Mouse (Mus musculus): ENCODE data around the gene Hyal1. TPM values are rescaled to one million over a fixed set of nuclear protein-coding genes. Genes with fewer than 3 reads are reported as not detected.

Hyal1 gene
- polyA plus RNA-seq, 1 experiment from 2014 or later: 7.2 TPM

DNA sequence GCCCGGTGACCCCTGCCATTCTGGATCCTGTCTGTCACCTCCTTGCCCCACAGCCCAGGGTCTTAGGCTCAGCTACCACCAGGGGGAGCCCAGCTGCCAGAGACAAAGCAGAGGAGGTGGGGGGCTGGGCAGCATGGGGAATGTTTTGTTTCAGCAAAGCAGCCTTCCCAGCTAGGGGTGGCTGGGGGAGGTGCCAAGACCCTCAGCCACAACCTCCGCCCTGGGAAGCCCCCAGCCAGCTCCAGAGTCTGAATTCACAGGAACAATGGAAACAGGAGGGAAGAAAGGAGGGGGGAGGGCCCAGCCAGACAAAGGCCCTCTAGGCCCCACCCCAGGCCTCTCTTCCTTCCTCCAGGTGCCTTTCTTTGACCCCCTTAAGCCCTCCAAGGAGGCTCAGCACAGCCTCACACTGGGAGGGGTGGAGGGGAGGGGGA is 50.1 kb downstream of the Hyal1 start:
- H3K27me3 ChIP-seq (replicated peaks; ENCODE audit: control insufficient read depth, insufficient read depth, low read length): no peaks in the 10 kb centered on the region
- H3K36me3 ChIP-seq (ENCODE audit: control insufficient read depth, insufficient read depth): no peaks in the 10 kb centered on the region
- H3K9me3 ChIP-seq (ENCODE audit: control insufficient read depth, low read length): no peaks in the 10 kb centered on the region
- peak overlapping the region; percentile 14; the same call in 1 of the 2 replicates for H3K4me3 ChIP-seq (replicated peaks; ENCODE audit: low read length)
- WGBS: 0% methylated on average over 2 of the region's 2 CpGs
- peak overlapping the region; percentile 56 for H3K9ac ChIP-seq (replicated peaks; ENCODE audit: low read depth, low read length)
- H3K4me1 ChIP-seq (replicated peaks; ENCODE audit: control insufficient read depth, insufficient read depth, low read length): peaks cover 62% of the 10 kb centered on the region
- H3K27ac ChIP-seq (ENCODE audit: low read length): peak overlapping the region; percentile 92
- peak; percentile 73 for ATAC-seq
- peak overlapping the region; percentile 25 for H3K4me2 ChIP-seq (ENCODE audit: low read length)

DNA sequence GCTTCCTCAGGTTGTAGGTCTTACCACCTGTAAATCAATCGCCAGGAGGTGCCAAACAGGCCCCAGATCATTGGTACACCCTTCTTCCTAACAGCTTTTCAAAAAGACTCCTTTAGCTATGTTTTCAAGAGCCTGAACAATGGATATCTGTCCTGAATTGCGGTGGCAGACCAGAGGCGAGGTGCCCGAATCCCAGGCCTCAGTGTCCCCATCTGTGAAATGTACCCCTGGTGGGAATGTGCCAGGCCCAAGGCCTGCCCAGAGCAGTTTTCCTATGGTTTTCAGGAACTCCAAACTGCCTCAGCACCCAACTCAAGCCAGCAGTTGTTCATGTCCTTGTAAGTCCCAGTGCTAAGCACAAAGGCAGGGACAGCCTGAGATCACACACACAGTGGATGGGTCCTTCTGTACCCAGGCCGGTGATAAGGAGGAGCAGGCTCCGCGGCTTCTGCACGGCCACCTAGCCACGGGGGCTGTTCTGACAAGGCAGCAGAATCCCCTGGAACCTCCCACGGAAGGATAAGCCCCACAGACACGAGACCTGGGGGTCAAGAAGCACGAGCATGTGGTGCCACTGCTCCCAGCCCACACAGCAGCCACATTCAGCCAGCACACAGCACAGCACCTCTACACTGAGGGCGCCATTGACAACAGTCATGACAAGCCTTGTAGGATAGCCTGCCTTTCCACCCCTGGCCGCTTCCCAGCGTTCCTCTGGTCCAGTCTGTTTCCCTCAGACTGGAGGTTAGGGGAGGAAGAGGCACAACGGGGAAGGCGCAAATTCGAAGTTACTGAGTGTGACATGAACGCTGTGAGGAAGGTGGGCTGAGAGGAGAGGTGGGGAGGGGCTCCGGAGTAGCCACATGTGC is 50.9 kb downstream of the Hyal1 start:
- Histone ChIP-seq H3K4me2 (ENCODE audit: low read length) (peak overlapping the region; percentile 25), H3K27me3 (replicated peaks; ENCODE audit: control insufficient read depth, insufficient read depth, low read length) (no peaks in the 10 kb centered on the region), H3K4me3 (replicated peaks; ENCODE audit: low read length) (no peak overlapping the region), H3K9me3 (ENCODE audit: control insufficient read depth, low read length) (no peaks in the 10 kb centered on the region), H3K27ac (ENCODE audit: low read length) (peak overlapping the region; percentile 92), H3K36me3 (ENCODE audit: control insufficient read depth, insufficient read depth) (no peaks in the 10 kb centered on the region), H3K4me1 (replicated peaks; ENCODE audit: control insufficient read depth, insufficient read depth, low read length) (peaks cover 70% of the 10 kb centered on the region), H3K9ac (replicated peaks; ENCODE audit: low read depth, low read length) (peak overlapping the region; percentile 56)
- ATAC-seq: no peak
- WGBS: 12% methylated on average over 20 of the region's 20 CpGs

DNA sequence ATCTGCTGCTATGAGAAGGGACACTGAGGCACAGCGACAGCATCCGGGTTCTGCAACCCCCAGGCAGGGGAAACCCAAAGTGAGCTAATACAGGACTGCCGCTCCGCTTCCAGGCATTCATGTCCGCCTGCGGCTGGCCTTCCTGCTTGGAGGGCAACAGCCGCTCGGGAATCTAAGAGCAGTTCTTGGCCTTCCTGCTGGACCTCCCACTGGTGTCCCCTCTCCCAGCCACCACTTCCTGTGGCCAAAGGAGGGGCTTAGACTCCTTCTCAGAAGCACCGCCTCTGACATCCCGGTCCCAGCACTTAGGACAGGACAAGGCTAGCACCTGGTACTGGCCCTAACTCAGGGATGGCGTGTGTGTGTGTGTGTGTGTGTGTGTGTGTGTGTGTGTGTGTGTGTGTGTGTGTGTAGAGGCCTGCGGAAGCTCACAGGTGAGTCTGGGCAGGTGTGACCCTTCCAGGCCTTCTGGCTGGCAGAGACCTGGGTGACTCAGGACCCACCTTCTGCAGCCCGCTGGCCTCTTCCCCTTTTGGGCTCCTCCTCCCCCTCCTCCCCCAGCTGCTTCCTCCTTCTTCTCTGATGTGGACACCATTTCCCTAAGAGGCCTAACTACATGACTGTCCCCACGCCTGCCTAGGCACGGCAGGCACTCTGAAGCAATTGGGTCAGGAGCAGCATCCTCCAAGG is 52.1 kb downstream of the Hyal1 start:
- H3K4me1 ChIP-seq (replicated peaks; ENCODE audit: control insufficient read depth, insufficient read depth, low read length): peaks cover 76% of the 10 kb centered on the region
- no peaks in the 10 kb centered on the region for H3K36me3 ChIP-seq (ENCODE audit: control insufficient read depth, insufficient read depth)
- peak overlapping the region; percentile 92 for H3K27ac ChIP-seq (ENCODE audit: low read length)
- no peak for ATAC-seq
- H3K4me2 ChIP-seq (ENCODE audit: low read length): 0 out of 2 replicates have a peak overlapping the region, but pooled peaks have one; percentile 2
- H3K9me3 ChIP-seq (ENCODE audit: control insufficient read depth, low read length): no peaks in the 10 kb centered on the region
- H3K9ac ChIP-seq (replicated peaks; ENCODE audit: low read depth, low read length): peak overlapping the region; percentile 20
- H3K27me3 ChIP-seq (replicated peaks; ENCODE audit: control insufficient read depth, insufficient read depth, low read length): no peaks in the 10 kb centered on the region
- no peak overlapping the region for H3K4me3 ChIP-seq (replicated peaks; ENCODE audit: low read length)
- 34% methylated on average over 14 of the region's 15 CpGs for WGBS

DNA sequence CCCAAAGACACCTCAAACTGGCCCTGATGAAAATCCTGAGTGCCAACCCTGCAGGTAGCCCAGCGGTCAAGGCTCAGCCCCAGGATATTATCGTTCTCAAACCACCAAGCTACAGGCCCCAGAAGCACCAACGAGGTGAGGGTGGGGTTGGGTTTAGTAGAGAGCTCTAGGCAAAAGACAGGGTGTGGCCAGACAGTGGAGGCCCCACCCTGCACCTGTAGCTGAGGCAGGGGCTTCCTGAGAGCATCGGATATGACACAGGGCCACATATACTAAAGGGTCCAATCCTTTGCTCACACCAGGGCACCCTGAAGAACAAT is 52.6 kb downstream of the Hyal1 start:
- H3K27me3 ChIP-seq (replicated peaks; ENCODE audit: control insufficient read depth, insufficient read depth, low read length): no peaks in the 10 kb centered on the region
- no peaks in the 10 kb centered on the region for H3K36me3 ChIP-seq (ENCODE audit: control insufficient read depth, insufficient read depth)
- H3K4me2 ChIP-seq (ENCODE audit: low read length): 0 out of 2 replicates have a peak overlapping the region, but pooled peaks have one; percentile 2
- no peak for ATAC-seq
- WGBS: 29% methylated on average over 4 of the region's 4 CpGs
- no peaks in the 10 kb centered on the region for H3K9me3 ChIP-seq (ENCODE audit: control insufficient read depth, low read length)
- H3K27ac ChIP-seq (ENCODE audit: low read length): peak overlapping the region; percentile 88
- H3K9ac ChIP-seq (replicated peaks; ENCODE audit: low read depth, low read length): peak overlapping the region; percentile 20; the same call in 1 of the 2 replicates
- peaks cover 78% of the 10 kb centered on the region for H3K4me1 ChIP-seq (replicated peaks; ENCODE audit: control insufficient read depth, insufficient read depth, low read length)
- H3K4me3 ChIP-seq (replicated peaks; ENCODE audit: low read length): no peak overlapping the region

DNA sequence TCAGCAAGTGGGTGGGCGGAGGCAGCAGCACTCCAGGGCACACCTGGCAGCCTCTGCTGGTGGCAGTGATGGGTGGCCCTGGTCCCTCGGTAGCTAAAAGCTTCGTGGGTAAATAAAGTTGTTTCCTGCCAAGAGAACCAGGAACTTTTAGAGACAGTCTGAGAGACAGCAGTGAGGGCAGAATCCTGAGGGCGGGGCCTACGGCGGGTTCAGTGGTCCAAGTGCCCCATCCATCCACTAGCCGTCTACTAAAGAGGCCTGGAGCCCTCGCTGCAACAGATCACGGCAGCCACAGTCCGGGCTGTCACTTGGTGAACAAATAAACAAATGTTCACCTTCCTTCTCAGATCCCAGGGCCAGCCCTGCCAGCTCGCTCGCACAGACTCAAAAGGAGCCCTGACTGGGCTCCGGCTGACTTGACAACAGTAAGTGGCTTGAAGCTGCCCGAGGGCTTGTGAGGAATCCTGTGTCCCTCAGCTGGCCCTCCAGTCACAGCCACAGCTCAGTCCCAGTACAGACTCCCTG is 53.2 kb downstream of the Hyal1 start:
- no peak for ATAC-seq
- Histone ChIP-seq H3K9ac (replicated peaks; ENCODE audit: low read depth, low read length) (peak overlapping the region; percentile 31), H3K4me1 (replicated peaks; ENCODE audit: control insufficient read depth, insufficient read depth, low read length) (peaks cover 82% of the 10 kb centered on the region), H3K27me3 (replicated peaks; ENCODE audit: control insufficient read depth, insufficient read depth, low read length) (no peaks in the 10 kb centered on the region), H3K9me3 (ENCODE audit: control insufficient read depth, low read length) (no peaks in the 10 kb centered on the region), H3K4me3 (replicated peaks; ENCODE audit: low read length) (0 out of 2 replicates have a peak overlapping the region, but pooled peaks have one; percentile 1), H3K4me2 (ENCODE audit: low read length) (peak overlapping the region; percentile 31), H3K27ac (ENCODE audit: low read length) (peak overlapping the region; percentile 88), H3K36me3 (ENCODE audit: control insufficient read depth, insufficient read depth) (no peaks in the 10 kb centered on the region)
- WGBS: 5% methylated on average over 14 of the region's 14 CpGs

DNA sequence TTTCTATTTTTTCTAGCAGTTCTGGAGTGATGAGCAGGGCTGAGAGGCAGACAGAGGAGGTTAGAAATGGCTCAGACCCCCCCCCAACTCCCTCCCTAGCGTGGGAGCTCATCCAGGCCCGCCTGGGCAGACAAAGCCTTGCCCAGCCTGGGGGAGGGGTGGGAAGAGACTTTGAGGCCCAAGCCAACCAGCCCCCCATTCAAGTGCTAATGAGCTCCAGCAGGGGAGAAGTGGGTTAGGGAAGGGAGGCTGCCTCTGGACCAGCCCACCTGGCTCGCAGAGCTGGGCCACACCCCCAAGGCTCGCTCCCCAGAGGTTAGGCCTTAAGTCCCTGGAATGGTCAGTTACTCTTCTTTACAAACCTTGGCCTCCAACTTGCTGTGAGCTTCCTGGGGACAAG is 53.8 kb downstream of the Hyal1 start:
- no peaks in the 10 kb centered on the region for H3K9me3 ChIP-seq (ENCODE audit: control insufficient read depth, low read length)
- H3K36me3 ChIP-seq (ENCODE audit: control insufficient read depth, insufficient read depth): no peaks in the 10 kb centered on the region
- WGBS: 0% methylated on average over 4 of the region's 4 CpGs
- H3K27me3 ChIP-seq (replicated peaks; ENCODE audit: control insufficient read depth, insufficient read depth, low read length): no peaks in the 10 kb centered on the region
- peak overlapping the region; percentile 0; the same call in 1 of the 2 replicates for H3K4me3 ChIP-seq (replicated peaks; ENCODE audit: low read length)
- peak overlapping the region; percentile 88 for H3K27ac ChIP-seq (ENCODE audit: low read length)
- peaks cover 85% of the 10 kb centered on the region for H3K4me1 ChIP-seq (replicated peaks; ENCODE audit: control insufficient read depth, insufficient read depth, low read length)
- peak; percentile 8 for ATAC-seq
- H3K9ac ChIP-seq (replicated peaks; ENCODE audit: low read depth, low read length): peak overlapping the region; percentile 31
- peak overlapping the region; percentile 31 for H3K4me2 ChIP-seq (ENCODE audit: low read length)

Other genes starting within 250 kb of the Hyal1 start
- 15.6 and 18.8 TPM in 2 replicates for gene Hemk1, start 238.6 kb upstream of the Hyal1 start, polyA plus RNA-seq (2015; fragmentation: Nextera tagmentation; extraction: Ambion mirVana)
- gene 6430571L13Rik, start 236.3 kb upstream of the Hyal1 start, polyA plus RNA-seq (2015; fragmentation: Nextera tagmentation; extraction: Ambion mirVana): 3.3 and 5.4 TPM in 2 replicates
- 3.6 and 5.8 TPM in 2 replicates for gene Cacna2d2, start 177.3 kb upstream of the Hyal1 start, polyA plus RNA-seq (2015; fragmentation: Nextera tagmentation; extraction: Ambion mirVana)
- 41.9 and 44.5 TPM in 2 replicates for gene Tmem115, start 43.0 kb upstream of the Hyal1 start, polyA plus RNA-seq (2015; fragmentation: Nextera tagmentation; extraction: Ambion mirVana)
- gene Cyb561d2, start 34.7 kb upstream of the Hyal1 start, polyA plus RNA-seq (2015; fragmentation: Nextera tagmentation; extraction: Ambion mirVana): 35.7 and 38.5 TPM in 2 replicates
- gene Nprl2, start 34.7 kb upstream of the Hyal1 start, polyA plus RNA-seq (2015; fragmentation: Nextera tagmentation; extraction: Ambion mirVana): 88.4 and 89.8 TPM in 2 replicates
- gene Zmynd10, start 29.6 kb upstream of the Hyal1 start, polyA plus RNA-seq (2015; fragmentation: Nextera tagmentation; extraction: Ambion mirVana): 2.2 and 3.2 TPM in 2 replicates
- gene Rassf1, start 25.4 kb upstream of the Hyal1 start, polyA plus RNA-seq (2015; fragmentation: Nextera tagmentation; extraction: Ambion mirVana): 43.4 and 45.4 TPM in 2 replicates
- 93.2 and 98.5 TPM in 2 replicates for gene Tusc2, start 13.7 kb upstream of the Hyal1 start, polyA plus RNA-seq (2015; fragmentation: Nextera tagmentation; extraction: Ambion mirVana)
- 69.7 and 74.5 TPM in 2 replicates for gene Hyal2, start 9.0 kb upstream of the Hyal1 start, polyA plus RNA-seq (2015; fragmentation: Nextera tagmentation; extraction: Ambion mirVana)
- 16.2 and 16.9 TPM in 2 replicates for gene Naa80, start 2.0 kb downstream of the Hyal1 start, polyA plus RNA-seq (2015; fragmentation: Nextera tagmentation; extraction: Ambion mirVana)
- gene Hyal3, start 3.9 kb downstream of the Hyal1 start, polyA plus RNA-seq (2015; fragmentation: Nextera tagmentation; extraction: Ambion mirVana): 1.4 TPM in 2 replicates
- 14.4 and 16.8 TPM in 2 replicates for gene Ifrd2, start 10.7 kb downstream of the Hyal1 start, polyA plus RNA-seq (2015; fragmentation: Nextera tagmentation; extraction: Ambion mirVana)
- gene Sema3b, start 32.3 kb downstream of the Hyal1 start, polyA plus RNA-seq (2015; fragmentation: Nextera tagmentation; extraction: Ambion mirVana): 2.3 and 3.0 TPM in 2 replicates
- 299 and 316 TPM in 2 replicates for gene Gnai2, start 58.4 kb downstream of the Hyal1 start, polyA plus RNA-seq (2015; fragmentation: Nextera tagmentation; extraction: Ambion mirVana)
- gene Slc38a3, start 92.6 kb downstream of the Hyal1 start, polyA plus RNA-seq (2015; fragmentation: Nextera tagmentation; extraction: Ambion mirVana): 30.4 and 32.6 TPM in 2 replicates
- 1.2 and 1.4 TPM in 2 replicates for gene Gnat1, start 102.8 kb downstream of the Hyal1 start, polyA plus RNA-seq (2015; fragmentation: Nextera tagmentation; extraction: Ambion mirVana)
- 11.0 and 14.9 TPM in 2 replicates for gene Sema3f, start 133.5 kb downstream of the Hyal1 start, polyA plus RNA-seq (2015; fragmentation: Nextera tagmentation; extraction: Ambion mirVana)
- 294 and 303 TPM in 2 replicates for gene Rbm5, start 194.1 kb downstream of the Hyal1 start, polyA plus RNA-seq (2015; fragmentation: Nextera tagmentation; extraction: Ambion mirVana)

All from forebrain, embryonic 16.5 days (tissue).